Mouse (Mus musculus): Measurements from ENCODE around the gene Znrf2. TPM values are rescaled to one million over a fixed set of nuclear protein-coding genes. Genes with fewer than 3 reads are reported as not detected.

Znrf2 gene
- polyA plus RNA-seq, 1 experiment from 2014 or later, result 2.9 TPM

DNA sequence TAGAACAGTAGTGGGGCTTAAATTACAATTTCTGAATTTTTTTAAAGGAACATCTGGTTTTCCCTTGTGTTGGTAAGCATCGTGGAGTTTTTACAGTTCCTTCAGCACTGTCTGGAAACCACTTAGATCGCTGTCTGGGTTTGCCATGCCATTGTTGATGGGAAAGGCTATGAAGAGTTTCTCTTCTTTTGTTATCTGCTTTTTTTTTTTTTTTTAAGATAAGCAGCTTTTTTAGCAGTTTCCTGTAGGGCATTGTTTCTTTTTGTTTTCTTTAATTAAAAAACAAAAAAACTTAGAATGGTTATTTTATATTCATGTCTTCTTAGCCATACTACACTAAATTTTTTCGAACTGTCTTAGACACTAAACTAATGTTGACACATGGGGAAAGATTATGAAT is 60.9 kb downstream of the Znrf2 start:
- ATAC-seq (ENCODE audit: low FRiP score) (no peak), DNase-seq (ENCODE audit: low spot score, missing footprints) (no peak)
- Histone ChIP-seq H3K27me3 (ENCODE audit: control insufficient read depth, insufficient read depth, low read length) (no peaks in the 10 kb centered on the region), H3K4me3 (ENCODE audit: low read depth, low read length) (no peak overlapping the region), H3K9me3 (ENCODE audit: control insufficient read depth, low read length) (no peaks in the 10 kb centered on the region), H3K36me3 (ENCODE audit: control insufficient read depth, insufficient read depth, low read length) (no peaks in the 10 kb centered on the region), H3K4me1 (ENCODE audit: control insufficient read depth, insufficient read depth, low read length) (no peaks in the 10 kb centered on the region), H3K4me2 (no peak overlapping the region), H3K27ac (ENCODE audit: low read depth, low read length) (no peak overlapping the region), H3K9ac (ENCODE audit: low read length) (no peak overlapping the region)
- 88% methylated on average over 3 of the region's 3 CpGs for WGBS

DNA sequence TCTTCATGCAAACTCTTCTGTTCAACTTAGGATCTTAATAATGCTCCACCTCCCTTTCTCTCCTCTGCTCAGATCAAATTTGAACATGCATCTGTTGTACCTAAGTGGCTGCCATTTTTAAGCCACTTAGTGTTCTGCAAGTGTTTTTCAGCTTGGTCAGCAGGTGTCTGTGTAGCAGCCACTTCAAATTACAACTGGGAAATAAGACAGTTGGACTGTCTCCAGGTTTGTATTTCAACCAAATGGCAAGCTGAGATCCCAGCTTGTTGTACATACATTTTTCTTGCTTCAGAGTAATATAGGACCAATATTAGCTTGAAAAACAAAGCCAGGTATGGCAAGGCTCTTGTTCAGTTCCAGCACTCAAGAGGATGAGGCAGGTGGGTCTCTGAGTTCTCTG is 61.8 kb downstream of the Znrf2 start:
- no peak overlapping the region for H3K9ac ChIP-seq (ENCODE audit: low read length)
- H3K9me3 ChIP-seq (ENCODE audit: control insufficient read depth, low read length), result no peaks in the 10 kb centered on the region
- no peak for ATAC-seq (ENCODE audit: low FRiP score)

DNA sequence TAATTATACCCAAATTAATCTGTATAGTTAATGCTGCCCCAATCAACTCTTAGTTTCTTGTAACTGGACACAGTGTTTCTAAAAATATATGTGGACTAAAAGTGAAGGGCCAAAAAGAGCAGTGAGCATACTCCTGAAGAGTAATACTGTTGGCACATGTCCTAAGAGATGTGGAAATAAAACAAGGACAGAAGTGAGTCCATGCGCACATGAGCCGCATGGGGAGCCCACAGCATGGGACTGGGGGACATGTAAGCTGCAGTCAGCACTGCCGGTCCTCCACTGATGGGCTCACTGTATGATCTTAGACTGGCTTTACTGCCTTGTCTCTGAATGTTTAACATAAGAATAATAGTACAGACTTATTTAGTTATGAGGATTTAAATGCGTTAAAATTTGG is 63.4 kb downstream of the Znrf2 start:
- no peak overlapping the region for H3K4me2 ChIP-seq
- ATAC-seq (ENCODE audit: low FRiP score) (no peak), DNase-seq (ENCODE audit: low spot score, missing footprints) (no peak)
- no peak overlapping the region for H3K9ac ChIP-seq (ENCODE audit: low read length)
- H3K36me3 ChIP-seq (ENCODE audit: control insufficient read depth, insufficient read depth, low read length), result no peaks in the 10 kb centered on the region
- H3K4me1 ChIP-seq (ENCODE audit: control insufficient read depth, insufficient read depth, low read length), result no peaks in the 10 kb centered on the region
- H3K9me3 ChIP-seq (ENCODE audit: control insufficient read depth, low read length), result no peaks in the 10 kb centered on the region
- WGBS, result 93% methylated on average over 4 of the region's 4 CpGs
- no peak overlapping the region for H3K4me3 ChIP-seq (ENCODE audit: low read depth, low read length)
- no peaks in the 10 kb centered on the region for H3K27me3 ChIP-seq (ENCODE audit: control insufficient read depth, insufficient read depth, low read length)
- no peak overlapping the region for H3K27ac ChIP-seq (ENCODE audit: low read depth, low read length)

More for the DNA sequence above, 61.8 kb downstream of the Znrf2 start:
- no peak for DNase-seq (ENCODE audit: low spot score, missing footprints)
- Histone ChIP-seq H3K4me3 (ENCODE audit: low read depth, low read length) (no peak overlapping the region), H3K4me1 (ENCODE audit: control insufficient read depth, insufficient read depth, low read length) (no peaks in the 10 kb centered on the region), H3K36me3 (ENCODE audit: control insufficient read depth, insufficient read depth, low read length) (no peaks in the 10 kb centered on the region), H3K27me3 (ENCODE audit: control insufficient read depth, insufficient read depth, low read length) (no peaks in the 10 kb centered on the region), H3K4me2 (no peak overlapping the region), H3K27ac (ENCODE audit: low read depth, low read length) (no peak overlapping the region)

DNA sequence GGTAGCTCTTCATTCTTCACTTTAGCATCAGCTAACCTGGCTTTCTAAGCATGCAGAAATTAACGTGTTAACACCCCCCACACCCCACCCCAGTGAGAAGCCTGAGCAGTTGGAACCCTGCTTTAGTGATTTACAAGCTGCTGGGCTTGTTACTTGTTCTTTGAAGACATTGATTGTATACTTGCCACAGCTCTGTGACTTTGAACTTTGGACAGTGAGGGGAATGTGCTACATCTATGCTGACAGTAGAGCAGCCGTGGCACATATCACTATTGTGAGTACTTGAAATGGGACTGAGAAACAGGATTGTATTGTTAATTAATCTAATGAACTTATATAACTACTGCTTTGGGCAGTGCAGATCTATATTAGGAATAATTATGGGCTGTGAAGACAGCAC is 66.7 kb downstream of the Znrf2 start:
- Histone ChIP-seq H3K27ac (ENCODE audit: low read depth, low read length) (no peak overlapping the region), H3K4me1 (ENCODE audit: control insufficient read depth, insufficient read depth, low read length) (no peaks in the 10 kb centered on the region), H3K4me2 (no peak overlapping the region), H3K9ac (ENCODE audit: low read length) (no peak overlapping the region), H3K4me3 (ENCODE audit: low read depth, low read length) (no peak overlapping the region), H3K36me3 (ENCODE audit: control insufficient read depth, insufficient read depth, low read length) (no peaks in the 10 kb centered on the region), H3K27me3 (ENCODE audit: control insufficient read depth, insufficient read depth, low read length) (no peaks in the 10 kb centered on the region), H3K9me3 (ENCODE audit: control insufficient read depth, low read length) (no peaks in the 10 kb centered on the region)
- no peak for DNase-seq (ENCODE audit: low spot score, missing footprints)
- ATAC-seq (ENCODE audit: low FRiP score), result no peak
- 87% methylated on average over 2 of the region's 2 CpGs for WGBS

DNA sequence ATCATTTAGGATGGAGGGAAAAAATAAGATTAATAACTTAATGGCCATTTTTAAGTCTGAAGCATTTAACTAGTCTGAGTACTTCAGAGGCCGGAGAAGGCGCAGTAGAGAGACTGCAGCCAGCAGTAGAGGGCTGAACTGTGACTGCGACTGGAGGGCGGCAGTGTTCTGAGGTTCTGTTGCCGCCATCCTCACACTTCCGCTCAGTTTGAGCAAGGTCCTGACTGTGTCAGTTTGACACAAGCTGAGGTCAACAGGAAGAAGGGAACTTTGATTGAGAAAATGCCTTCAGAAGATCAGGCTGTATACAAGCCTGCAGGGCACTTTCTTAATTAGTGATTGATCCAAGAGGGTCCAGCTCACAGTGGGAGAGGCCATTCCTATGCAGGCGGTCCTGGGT is 69.5 kb downstream of the Znrf2 start:
- no peak for DNase-seq (ENCODE audit: low spot score, missing footprints)
- no peak overlapping the region for H3K9ac ChIP-seq (ENCODE audit: low read length)
- H3K4me3 ChIP-seq (ENCODE audit: low read depth, low read length), result no peak overlapping the region
- H3K9me3 ChIP-seq (ENCODE audit: control insufficient read depth, low read length), result no peaks in the 10 kb centered on the region
- H3K4me2 ChIP-seq, result no peak overlapping the region
- H3K4me1 ChIP-seq (ENCODE audit: control insufficient read depth, insufficient read depth, low read length), result no peaks in the 10 kb centered on the region
- no peak for ATAC-seq (ENCODE audit: low FRiP score)
- WGBS, result 59% methylated on average over 7 of the region's 7 CpGs
- H3K27ac ChIP-seq (ENCODE audit: low read depth, low read length), result no peak overlapping the region
- no peaks in the 10 kb centered on the region for H3K27me3 ChIP-seq (ENCODE audit: control insufficient read depth, insufficient read depth, low read length)
- H3K36me3 ChIP-seq (ENCODE audit: control insufficient read depth, insufficient read depth, low read length), result no peaks in the 10 kb centered on the region

DNA sequence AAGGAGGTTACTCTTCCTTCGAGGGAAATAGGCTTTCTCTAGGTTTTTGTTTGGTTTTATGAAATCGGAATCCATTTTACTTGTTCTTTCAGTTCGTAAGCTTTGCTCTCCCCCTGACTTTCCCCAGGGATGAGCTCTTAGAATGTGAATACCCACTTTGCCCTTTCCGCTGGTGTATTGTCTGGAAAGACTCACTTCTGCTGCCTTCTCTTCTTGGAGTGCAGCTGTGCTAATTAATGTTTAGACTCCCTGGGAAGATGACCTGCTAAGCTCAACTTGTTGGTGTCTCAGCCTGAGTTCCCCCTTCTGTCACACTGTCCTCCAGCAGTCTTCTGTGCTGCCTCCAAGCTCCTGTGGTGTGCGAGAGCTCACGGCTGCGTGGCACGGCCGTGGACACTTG is 73.5 kb downstream of the Znrf2 start:
- no peak overlapping the region for H3K4me2 ChIP-seq
- DNase-seq (ENCODE audit: low spot score, missing footprints), result peak; percentile 68
- no peaks in the 10 kb centered on the region for H3K9me3 ChIP-seq (ENCODE audit: control insufficient read depth, low read length)
- no peak overlapping the region for H3K27ac ChIP-seq (ENCODE audit: low read depth, low read length)
- ATAC-seq (ENCODE audit: low FRiP score), result no peak
- no peaks in the 10 kb centered on the region for H3K4me1 ChIP-seq (ENCODE audit: control insufficient read depth, insufficient read depth, low read length)
- no peaks in the 10 kb centered on the region for H3K36me3 ChIP-seq (ENCODE audit: control insufficient read depth, insufficient read depth, low read length)
- no peak overlapping the region for H3K9ac ChIP-seq (ENCODE audit: low read length)
- no peaks in the 10 kb centered on the region for H3K27me3 ChIP-seq (ENCODE audit: control insufficient read depth, insufficient read depth, low read length)
- 54% methylated on average over 9 of the region's 9 CpGs for WGBS
- H3K4me3 ChIP-seq (ENCODE audit: low read depth, low read length), result no peak overlapping the region

DNA sequence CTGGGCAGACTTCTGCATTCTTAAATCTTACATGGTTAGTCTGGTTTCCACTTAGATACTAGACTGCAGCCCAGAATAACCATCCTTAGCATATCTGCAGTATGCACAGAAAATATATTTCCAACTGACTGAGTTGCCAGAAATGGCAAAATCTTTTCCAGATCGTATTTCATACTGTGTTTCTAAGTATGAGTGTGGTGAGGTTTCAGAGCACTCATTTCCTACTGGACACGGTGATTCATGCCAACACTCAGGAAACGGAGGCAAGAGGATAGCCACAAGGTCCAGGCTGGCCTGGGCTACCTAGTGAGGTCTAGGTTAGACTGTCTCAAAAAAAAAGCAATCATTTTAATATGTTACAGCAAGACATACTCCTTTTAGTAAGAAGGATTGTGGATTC is 74.7 kb downstream of the Znrf2 start:
- Histone ChIP-seq H3K9ac (ENCODE audit: low read length) (no peak overlapping the region), H3K4me3 (ENCODE audit: low read depth, low read length) (no peak overlapping the region), H3K27me3 (ENCODE audit: control insufficient read depth, insufficient read depth, low read length) (no peaks in the 10 kb centered on the region), H3K36me3 (ENCODE audit: control insufficient read depth, insufficient read depth, low read length) (no peaks in the 10 kb centered on the region), H3K27ac (ENCODE audit: low read depth, low read length) (no peak overlapping the region), H3K4me1 (ENCODE audit: control insufficient read depth, insufficient read depth, low read length) (no peaks in the 10 kb centered on the region), H3K9me3 (ENCODE audit: control insufficient read depth, low read length) (no peaks in the 10 kb centered on the region), H3K4me2 (no peak overlapping the region)
- ATAC-seq (ENCODE audit: low FRiP score) (no peak), DNase-seq (ENCODE audit: low spot score, missing footprints) (no peak)
- 89% methylated on average over 3 of the region's 3 CpGs for WGBS

DNA sequence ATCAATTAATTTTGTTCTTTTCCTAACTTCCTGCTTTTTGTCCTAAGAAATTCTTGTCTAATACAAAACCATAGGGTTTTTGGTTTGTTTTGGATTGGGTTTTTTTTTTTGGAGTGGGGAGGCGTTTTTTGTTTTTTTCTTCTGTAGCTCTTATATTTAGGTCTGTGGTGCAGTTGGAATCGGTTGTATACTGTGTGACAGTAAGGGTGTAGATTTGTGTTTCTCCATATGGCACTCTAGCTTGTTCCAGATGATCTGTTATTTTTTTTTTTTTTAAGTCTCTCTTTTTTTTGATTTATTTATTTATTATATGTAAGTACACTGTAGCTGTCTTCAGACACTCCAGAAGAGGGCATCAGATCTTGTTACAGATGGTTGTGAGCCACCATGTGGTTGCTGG is 83.5 kb downstream of the Znrf2 start:
- H3K4me1 ChIP-seq (ENCODE audit: control insufficient read depth, insufficient read depth, low read length), result no peaks in the 10 kb centered on the region
- DNase-seq (ENCODE audit: low spot score, missing footprints) (no peak), ATAC-seq (ENCODE audit: low FRiP score) (no peak)
- H3K4me2 ChIP-seq, result no peak overlapping the region
- H3K9ac ChIP-seq (ENCODE audit: low read length), result no peak overlapping the region
- H3K27me3 ChIP-seq (ENCODE audit: control insufficient read depth, insufficient read depth, low read length), result no peaks in the 10 kb centered on the region
- no peaks in the 10 kb centered on the region for H3K9me3 ChIP-seq (ENCODE audit: control insufficient read depth, low read length)
- H3K36me3 ChIP-seq (ENCODE audit: control insufficient read depth, insufficient read depth, low read length), result no peaks in the 10 kb centered on the region
- WGBS, result 86% methylated on average over 2 of the region's 2 CpGs
- H3K27ac ChIP-seq (ENCODE audit: low read depth, low read length), result no peak overlapping the region
- no peak overlapping the region for H3K4me3 ChIP-seq (ENCODE audit: low read depth, low read length)

DNA sequence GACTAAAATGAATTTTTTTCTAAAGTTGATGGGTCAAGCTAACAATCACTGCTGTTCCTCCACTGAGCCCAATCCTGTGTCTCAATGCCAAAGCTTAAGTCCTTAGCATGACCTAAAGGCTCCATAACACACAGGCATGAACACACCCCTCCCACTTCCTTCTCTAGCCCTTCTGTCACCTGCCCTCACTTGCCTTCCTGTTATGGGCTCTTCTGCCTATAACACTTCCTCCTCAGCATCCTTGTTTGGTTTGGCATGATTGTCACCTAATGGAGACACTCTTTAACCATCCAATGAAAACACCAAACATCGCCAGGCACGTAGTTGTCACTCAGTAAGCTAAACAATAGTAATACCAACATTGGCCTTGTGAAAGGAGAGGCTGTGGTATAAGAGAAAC is 85.8 kb downstream of the Znrf2 start:
- no peak overlapping the region for H3K9ac ChIP-seq (ENCODE audit: low read length)
- no peaks in the 10 kb centered on the region for H3K27me3 ChIP-seq (ENCODE audit: control insufficient read depth, insufficient read depth, low read length)
- no peak overlapping the region for H3K27ac ChIP-seq (ENCODE audit: low read depth, low read length)
- H3K36me3 ChIP-seq (ENCODE audit: control insufficient read depth, insufficient read depth, low read length), result no peaks in the 10 kb centered on the region
- 97% methylated on average over 2 of the region's 2 CpGs for WGBS
- DNase-seq (ENCODE audit: low spot score, missing footprints) (no peak), ATAC-seq (ENCODE audit: low FRiP score) (no peak)
- H3K4me1 ChIP-seq (ENCODE audit: control insufficient read depth, insufficient read depth, low read length), result no peaks in the 10 kb centered on the region
- H3K4me2 ChIP-seq, result no peak overlapping the region
- no peaks in the 10 kb centered on the region for H3K9me3 ChIP-seq (ENCODE audit: control insufficient read depth, low read length)
- no peak overlapping the region for H3K4me3 ChIP-seq (ENCODE audit: low read depth, low read length)
